Mouse (Mus musculus) MEL-GATA-1-ER (cell line): ENCODE data around the gene Pip5k1c.

Experiments used
- DNase-seq: peaks from one replicate; pipeline ENCODE4 v3.0.0-alpha.2; 2012; ENCODE audit warnings: low read depth; ENCODE audit errors: extremely low read depth

Gene Pip5k1c

GRCm38 (mm10) chr10:81366477-81367206 lies 73.9 kb downstream of the Pip5k1c start:
- no peak for DNase-seq

- DNase-seq: no peak
These were observed 74.4 kb downstream of the Pip5k1c start for GRCm38 (mm10) chr10:81367207-81367495.
